Mouse (Mus musculus) limb, embryonic 14.5 days (tissue): ENCODE results near the gene Gtf2e1. TPM values are rescaled to one million over a fixed set of nuclear protein-coding genes. Genes with fewer than 3 reads are reported as not detected.

Experiments used
- ATAC-seq: fragments of 200-750 bp; cut with Nextera tagmentation; 2 replicates; pipeline ENCODE4 v1.8.0; 2017; ENCODE audit warnings: low read depth, moderate number of reproducible peaks, moderate TSS enrichment; ENCODE audit not compliant: low FRiP score
- DNase-seq: peaks from one replicate; pipeline ENCODE4 v3.0.0-alpha.2; 2015; ENCODE audit warnings: low spot score
- H3K27ac ChIP-seq: fragments of 300-500 bp; sonication (generic); replicated peaks from 2 replicates; pipeline ENCODE4 v1.5.1; 2014; ENCODE audit warnings: low read depth, mild to moderate bottlenecking, low read length, moderate library complexity, mixed read lengths
- H3K27me3 ChIP-seq: fragments of 300-500 bp; sonication (generic); 2 replicates; pipeline ENCODE4 v1.6.1; 2014; ENCODE audit warnings: low read length, mixed read lengths; ENCODE audit not compliant: control insufficient read depth, insufficient read depth
- H3K36me3 ChIP-seq: fragments of 300-500 bp; sonication (generic); 2 replicates; pipeline ENCODE4 v1.6.1; 2014; ENCODE audit warnings: mild to moderate bottlenecking, low read length, moderate library complexity, mixed read lengths; ENCODE audit not compliant: control insufficient read depth, insufficient read depth
- H3K4me1 ChIP-seq: fragments of 300-500 bp; sonication (generic); 2 replicates; pipeline ENCODE4 v1.6.1; 2014; ENCODE audit warnings: antibody characterized with exemption, low read length, mixed read lengths; ENCODE audit not compliant: control insufficient read depth, insufficient read depth
- H3K4me2 ChIP-seq: fragments of 300-500 bp; sonication (generic); replicated peaks from 2 replicates; pipeline ENCODE4 v1.6.1; 2014; ENCODE audit warnings: low read depth, mild to moderate bottlenecking, low read length, moderate library complexity; ENCODE audit not compliant: severe bottlenecking
- H3K4me3 ChIP-seq: fragments of 300-500 bp; sonication (generic); replicated peaks from 2 replicates; pipeline ENCODE4 v1.5.1; 2014; ENCODE audit warnings: low read length
- H3K9ac ChIP-seq: fragments of 300-500 bp; sonication (generic); 2 replicates; pipeline ENCODE4 v1.6.1; 2014; ENCODE audit warnings: mild to moderate bottlenecking, low read depth, low read length, moderate library complexity; ENCODE audit not compliant: severe bottlenecking
- H3K9me3 ChIP-seq: fragments of 300-500 bp; sonication (generic); 2 replicates; pipeline ENCODE4 v1.6.1; 2016; ENCODE audit warnings: low read length; ENCODE audit not compliant: control insufficient read depth
- POLR2A ChIP-seq: fragments of 200-500 bp; IDR thresholded peaks from 2 replicates; pipeline ENCODE4 v1.8.0; 2012; ENCODE audit warnings: inconsistent platforms, mild to moderate bottlenecking, moderate library complexity, borderline replicate concordance; ENCODE audit not compliant: insufficient read depth, insufficient read length; ENCODE audit errors: extremely low read depth
- WGBS: fragments of 180-500 bp; shearing (Covaris S2); extraction: QIAGEN DNeasy Blood & Tissue Kit; methylation state at CpG from one replicate; pipeline ENCODE4 v1.1.7; 2014; 5-methylcytosine and 5-hydroxymethylcytosine counted together
- polyA plus RNA-seq, 2 experiments: library from polyadenylated mRNA; depleted of rRNA in 1 of 2; stranded (reverse) in 1 of 2; unstranded in 1 of 2; fragments of >200 nt; fragmentation: Nextera tagmentation in 1 of 2; extraction: Ambion mirVana in 1 of 2; gene quantifications; 2 replicates each; pipeline versions ENCODE4 v1.2.1 to v1.2.3; 2012 to 2014

Gene Gtf2e1
- polyA plus RNA-seq, 2 experiments = 23.0 to 28.2 TPM

- WGBS = 87% methylated on average over 3 of the region's 3 CpGs
- peaks cover 13% of the 10 kb centered on the region for H3K4me1 ChIP-seq
- no peaks in the 10 kb centered on the region for H3K36me3 ChIP-seq
- H3K27ac ChIP-seq = no peak overlapping the region
- no peak for DNase-seq
- no peaks in the 10 kb centered on the region for H3K27me3 ChIP-seq
- TF ChIP-seq POLR2A = no peak
- no peaks in the 10 kb centered on the region for H3K9me3 ChIP-seq
- no peak for ATAC-seq
- H3K4me3 ChIP-seq = no peak overlapping the region
- no peak overlapping the region for H3K4me2 ChIP-seq
- no peak overlapping the region for H3K9ac ChIP-seq
Measured at GRCm38 (mm10) chr16:37581901-37582300, 42.3 kb upstream of the Gtf2e1 start.

GRCm38 (mm10) chr16:37580651-37581050, 41.1 kb upstream of the Gtf2e1 start:
- Histone ChIP-seq H3K27ac (no peak overlapping the region), H3K36me3 (no peaks in the 10 kb centered on the region), H3K27me3 (no peaks in the 10 kb centered on the region), H3K4me1 (peaks cover 13% of the 10 kb centered on the region), H3K9ac (no peak overlapping the region), H3K4me2 (no peak overlapping the region), H3K4me3 (no peak overlapping the region), H3K9me3 (no peaks in the 10 kb centered on the region)
- no peak for TF ChIP-seq POLR2A
- WGBS = 88% methylated on average over 4 of the region's 4 CpGs
- no peak for DNase-seq
- no peak for ATAC-seq

DNA sequence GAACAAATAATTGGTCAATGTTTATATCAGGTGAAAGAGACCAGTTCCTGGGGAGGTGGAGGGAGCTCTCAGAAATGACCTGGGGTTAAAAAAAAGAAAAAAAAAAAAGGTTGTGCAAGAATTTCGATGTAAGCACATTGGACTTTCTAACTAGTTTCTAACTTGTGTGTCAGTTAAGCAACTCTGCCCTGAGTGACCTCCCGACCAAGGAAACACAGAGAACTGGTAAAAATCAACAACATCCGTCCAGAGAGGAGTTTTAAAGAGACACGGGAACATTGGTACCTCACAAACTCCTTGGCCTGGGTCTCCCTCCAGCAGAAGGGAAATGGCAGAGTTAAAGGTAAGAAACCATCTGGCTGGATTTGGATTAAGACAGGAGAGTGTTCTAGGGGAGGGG, 40.4 kb upstream of the Gtf2e1 start, which contains the start of gene Hgd:
Hgd (plus strand) TSS at position 160 of the 400 bp plus-strand sequence.
- no peak for TF ChIP-seq POLR2A
- no peaks in the 10 kb centered on the region for H3K9me3 ChIP-seq
- no peak for DNase-seq
- H3K36me3 ChIP-seq = no peaks in the 10 kb centered on the region
- peaks cover 13% of the 10 kb centered on the region for H3K4me1 ChIP-seq
- no peak within 1 kb of the TSS for H3K4me3 ChIP-seq
- H3K27ac ChIP-seq = no peak within 1 kb of the TSS
- H3K9ac ChIP-seq = no peak within 1 kb of the TSS
- H3K4me2 ChIP-seq = no peak within 1 kb of the TSS
- no peak for ATAC-seq
- 55% methylated on average over 4 of the region's 4 CpGs for WGBS
- H3K27me3 ChIP-seq = no peaks in the 10 kb centered on the region

- Histone ChIP-seq H3K36me3 (no peaks in the 10 kb centered on the region), H3K4me1 (peaks cover 10% of the 10 kb centered on the region), H3K4me2 (no peak overlapping the region), H3K9me3 (no peaks in the 10 kb centered on the region), H3K9ac (no peak overlapping the region), H3K4me3 (no peak overlapping the region), H3K27ac (no peak overlapping the region), H3K27me3 (no peaks in the 10 kb centered on the region)
- DNase-seq (no peak), ATAC-seq (no peak)
- WGBS = 67% methylated on average over 1 of the region's 1 CpGs
- no peak for TF ChIP-seq POLR2A
Measured at GRCm38 (mm10) chr16:37579591-37579990, 40.0 kb upstream of the Gtf2e1 start.

DNA sequence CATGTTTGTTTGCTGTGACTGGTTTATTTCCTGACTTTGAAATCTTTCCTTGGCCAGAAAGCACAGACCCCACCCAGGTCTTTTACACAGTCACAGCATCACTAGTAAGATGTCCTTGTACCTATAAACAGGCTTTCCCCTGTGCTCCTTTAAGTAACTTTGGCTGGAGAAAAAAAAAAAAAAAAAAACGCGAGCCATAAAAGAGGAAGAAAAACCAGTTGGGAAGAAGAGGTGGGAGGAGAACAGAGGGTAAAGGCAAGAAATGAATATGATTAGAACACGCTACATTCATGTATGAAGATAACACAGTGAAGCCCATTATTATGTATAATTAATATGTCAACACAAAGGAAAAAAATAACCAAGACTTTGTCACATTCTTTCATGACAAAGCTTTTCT, 35.7 kb upstream of the Gtf2e1 start:
- H3K4me2 ChIP-seq = no peak overlapping the region
- TF ChIP-seq POLR2A = no peak
- H3K27me3 ChIP-seq = no peaks in the 10 kb centered on the region
- H3K9ac ChIP-seq = no peak overlapping the region
- no peak overlapping the region for H3K27ac ChIP-seq
- H3K36me3 ChIP-seq = 0 out of 2 replicates have a peak, but pooled peaks cover 3% of the 10 kb centered on the region
- ATAC-seq = no peak
- DNase-seq = no peak
- no peak overlapping the region for H3K4me3 ChIP-seq
- 65% methylated on average over 3 of the region's 3 CpGs for WGBS
- peaks cover 4% of the 10 kb centered on the region; the same call in 1 of the 2 replicates for H3K9me3 ChIP-seq
- H3K4me1 ChIP-seq = peaks cover 6% of the 10 kb centered on the region

DNA sequence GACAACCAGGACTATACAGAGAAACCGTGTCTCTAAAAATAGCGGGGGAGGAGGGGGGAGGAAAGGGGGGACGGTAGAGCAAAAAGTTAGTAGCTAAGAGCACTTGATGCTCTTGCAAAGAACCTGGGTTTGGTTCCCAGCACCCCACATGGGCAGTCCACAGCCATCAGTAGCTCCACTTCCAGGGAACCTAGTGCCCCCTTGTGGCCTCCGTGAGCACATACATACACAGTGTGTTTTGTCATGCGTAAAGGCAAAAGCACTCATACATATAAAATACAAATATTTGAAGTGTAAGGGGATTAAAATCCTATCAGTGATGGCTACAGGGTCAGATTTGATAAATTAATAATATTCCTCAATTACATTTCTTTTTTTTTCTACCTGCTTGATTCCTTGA, 33.5 kb upstream of the Gtf2e1 start:
- no peak for DNase-seq
- ATAC-seq = no peak
- Histone ChIP-seq H3K27me3 (no peaks in the 10 kb centered on the region), H3K9me3 (peaks cover 4% of the 10 kb centered on the region; the same call in 1 of the 2 replicates), H3K36me3 (0 out of 2 replicates have a peak, but pooled peaks cover 3% of the 10 kb centered on the region), H3K9ac (no peak overlapping the region), H3K4me3 (no peak overlapping the region), H3K4me1 (peaks cover 6% of the 10 kb centered on the region), H3K4me2 (no peak overlapping the region), H3K27ac (no peak overlapping the region)
- WGBS = 94% methylated on average over 5 of the region's 5 CpGs
- TF ChIP-seq POLR2A = no peak
